Mouse (Mus musculus): Measurements from ENCODE around the gene Zfp358.
A peak's percentile ranks its signal among the peaks of the same experiment; 100 is the strongest.

Gene Zfp358

DNA sequence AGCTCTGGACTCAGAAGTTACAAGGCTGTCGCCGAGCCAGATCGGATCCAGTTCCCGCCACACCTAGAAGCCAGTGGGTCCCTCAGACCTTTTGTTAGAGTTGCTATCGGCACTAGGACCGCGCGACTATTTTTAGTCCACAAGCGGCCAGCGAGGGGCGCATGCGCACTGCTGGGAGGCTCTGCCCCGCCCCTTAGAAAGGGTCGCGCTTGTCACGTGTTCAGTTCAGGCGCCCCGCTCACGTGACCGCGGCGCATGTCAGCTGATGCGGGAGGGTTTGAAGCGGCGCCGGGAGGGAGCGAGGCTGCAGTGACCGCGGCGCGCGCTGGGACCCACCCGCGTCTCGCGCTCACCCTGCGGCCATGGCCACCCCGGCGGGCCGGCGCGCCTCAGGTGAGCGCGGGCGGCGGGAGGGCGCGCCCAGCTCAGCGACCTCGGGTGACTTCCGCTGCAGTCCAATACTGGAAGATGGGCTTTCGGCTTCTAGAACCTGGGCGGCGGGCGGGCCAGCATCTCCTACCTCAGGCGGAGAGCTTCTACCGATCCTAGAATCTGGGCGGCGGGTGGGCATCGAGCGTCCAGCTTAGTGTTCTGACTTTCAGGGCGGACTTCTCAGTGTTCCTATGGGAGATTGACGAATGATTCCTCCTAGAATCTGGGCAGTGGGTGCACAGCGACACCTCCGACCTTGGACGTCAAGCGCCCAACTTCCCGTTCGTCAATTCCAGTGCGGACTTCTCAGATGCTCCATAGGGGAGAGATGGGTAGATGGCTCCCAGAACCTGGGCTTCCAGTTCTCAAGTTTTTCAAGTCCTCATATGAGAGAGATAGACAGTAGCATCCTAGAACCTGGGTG is 7.5 kb downstream of the Zfp358 start, which contains the start of gene Mcoln1:
Gene Mcoln1, plus strand, starts transcription at position 223 of the 856 bp plus-strand sequence.
- peak; percentile 99 for DNase-seq

- DNase-seq: no peak
Measured at GRCm38 (mm10) chr8:3502217-3502616, 9.3 kb downstream of the Zfp358 start.

GRCm38 (mm10) chr8:3507979-3508754 is 15.2 kb downstream of the Zfp358 start:
- no peak for DNase-seq

GRCm38 (mm10) chr8:3514681-3515247 is 21.8 kb downstream of the Zfp358 start:
- DNase-seq: peak; percentile 38

DNA sequence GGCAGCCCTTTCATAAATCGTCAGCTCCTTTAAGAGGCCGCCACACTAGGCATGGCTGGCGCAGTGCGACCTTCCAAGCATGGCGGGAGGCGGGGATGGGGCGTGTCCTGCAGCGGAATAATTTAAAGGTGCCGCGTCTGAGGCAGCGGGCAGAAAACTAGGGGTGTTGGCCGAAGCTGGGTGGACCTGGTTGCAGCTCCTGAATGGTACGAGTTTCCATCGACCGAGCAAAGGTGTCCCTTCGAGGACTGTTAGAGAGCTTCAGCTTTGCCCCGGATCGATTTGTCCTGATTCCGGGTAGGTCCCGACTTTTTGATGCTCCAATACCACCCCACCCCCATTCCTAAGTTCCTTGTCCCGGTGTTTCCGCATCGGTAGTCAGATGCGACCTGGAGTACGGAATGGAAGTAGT is 22.3 kb downstream of the Zfp358 start, which contains the start of gene Pnpla6:
Gene Pnpla6, plus strand, starts transcription at position 125 of the 412 bp plus-strand sequence.
- peak; percentile 94 for DNase-seq

DNA sequence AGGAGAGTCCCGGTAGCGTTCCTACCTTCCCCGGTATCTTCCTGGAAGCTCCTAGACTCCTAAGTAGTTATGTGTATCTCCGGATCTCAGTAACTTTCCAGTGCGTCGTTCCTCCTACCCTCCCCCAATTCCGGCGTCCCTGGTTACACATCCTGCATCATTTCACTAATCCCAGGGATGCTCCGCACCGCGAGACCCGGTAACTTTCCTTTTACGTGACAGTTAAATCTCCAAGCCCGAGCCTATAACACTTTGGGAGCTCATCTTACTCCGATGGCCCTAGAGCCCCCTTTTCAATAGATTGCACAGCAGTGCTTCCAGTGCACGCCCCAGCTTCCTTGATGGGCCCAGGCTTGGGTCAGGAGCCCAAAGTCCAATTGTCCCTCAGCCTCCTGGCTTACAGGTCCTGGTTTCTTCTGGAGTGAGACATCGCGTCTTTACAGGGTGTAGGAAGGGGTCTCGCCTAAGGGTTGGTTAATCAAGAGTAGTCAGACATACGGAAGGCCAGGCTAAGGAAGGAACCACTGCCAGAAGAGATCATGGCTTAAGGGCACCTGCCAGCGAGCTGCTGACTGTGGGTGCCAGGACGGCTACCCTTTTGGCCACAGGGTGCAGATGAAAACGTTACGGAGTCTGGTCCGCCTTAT is 23.0 kb downstream of the Zfp358 start:
- DNase-seq: peak; percentile 74

DNA sequence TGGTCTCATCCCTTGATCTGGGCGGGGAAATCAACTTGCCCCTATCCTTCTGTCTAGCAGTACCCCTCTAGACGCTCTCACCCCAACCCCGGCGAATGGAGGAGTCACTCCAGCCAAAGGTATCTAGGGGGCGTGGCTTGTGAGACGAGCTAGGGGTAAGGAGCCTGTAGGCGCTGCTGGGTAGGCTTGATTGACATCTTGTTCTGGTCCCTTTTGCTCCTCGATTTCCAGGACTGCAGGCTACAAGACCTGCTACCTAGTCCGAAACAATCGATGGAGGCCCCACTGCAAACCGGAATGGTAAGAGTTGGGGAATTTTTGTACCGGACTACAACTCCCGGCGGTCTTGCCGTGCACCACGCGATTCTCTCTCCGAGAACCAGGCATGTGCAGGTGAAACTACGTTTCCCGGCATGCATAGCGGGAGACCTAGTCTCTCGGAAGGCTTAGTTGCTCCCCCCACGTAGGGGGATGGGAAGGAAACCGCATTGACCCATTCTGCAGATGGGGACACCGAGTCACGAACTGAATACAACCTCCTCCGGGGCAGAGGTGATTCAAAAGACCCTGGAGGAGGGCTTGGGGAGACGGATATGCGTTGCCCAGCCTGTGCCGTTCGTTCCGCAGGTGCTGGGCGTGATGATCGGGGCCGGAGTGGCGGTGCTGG is 23.6 kb downstream of the Zfp358 start:
- DNase-seq: peak; percentile 97

- peak; percentile 25 for DNase-seq
Measured at GRCm38 (mm10) chr8:3517117-3517495, 24.2 kb downstream of the Zfp358 start.

- no peak for DNase-seq
Measured at GRCm38 (mm10) chr8:3522007-3522697, 29.2 kb downstream of the Zfp358 start.

- DNase-seq: no peak
Measured at GRCm38 (mm10) chr8:3530816-3531215, 37.9 kb downstream of the Zfp358 start.

GRCm38 (mm10) chr8:3531936-3532335 is 39.0 kb downstream of the Zfp358 start:
- DNase-seq: no peak

- DNase-seq: no peak
Measured at GRCm38 (mm10) chr8:3536053-3536841, 43.3 kb downstream of the Zfp358 start.

- no peak for DNase-seq
Measured at GRCm38 (mm10) chr8:3536940-3537339, 44.0 kb downstream of the Zfp358 start.

- DNase-seq: no peak
Measured at GRCm38 (mm10) chr8:3537666-3538065, 44.7 kb downstream of the Zfp358 start.

DNA sequence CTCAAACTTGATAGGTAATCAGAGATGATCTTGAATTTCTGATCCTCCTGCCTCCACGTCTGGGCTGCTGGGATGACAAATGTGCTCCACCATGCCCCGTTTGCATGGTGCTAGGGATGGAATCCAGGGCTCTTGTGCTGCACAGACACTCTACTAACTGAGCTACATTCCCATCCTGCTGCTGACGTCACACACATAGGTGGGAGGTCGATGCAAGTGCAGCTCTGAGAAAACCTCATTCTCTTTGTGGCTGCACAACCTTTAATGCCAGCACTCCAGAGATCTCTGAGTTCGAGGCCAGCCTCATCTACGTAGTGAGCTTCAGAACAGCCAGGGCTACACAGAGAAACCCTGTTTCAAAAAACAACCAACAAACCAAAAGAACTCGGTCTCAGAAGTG is 46.2 kb downstream of the Zfp358 start:
- no peak for DNase-seq

DNA sequence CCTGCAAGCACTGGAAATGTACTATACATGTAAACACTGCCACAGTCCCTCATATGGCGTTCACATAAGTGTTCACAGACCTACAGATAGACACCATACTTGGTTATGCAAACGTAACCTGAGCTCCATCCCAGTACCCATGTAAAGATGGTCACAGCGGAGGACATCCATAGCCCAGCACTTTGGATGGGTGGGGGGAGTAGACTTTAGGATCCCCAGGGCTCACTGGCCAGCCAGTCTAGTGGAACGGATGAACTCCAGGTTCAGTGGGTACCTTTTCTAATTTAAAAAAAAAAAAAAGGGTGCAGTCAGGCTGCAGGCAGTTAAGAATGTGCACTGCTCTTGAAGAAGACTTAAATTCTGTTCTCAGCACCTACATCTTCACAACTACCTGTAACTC is 47.1 kb downstream of the Zfp358 start:
- no peak for DNase-seq

- DNase-seq: no peak
Measured at GRCm38 (mm10) chr8:3546511-3546910, 53.6 kb downstream of the Zfp358 start.

Measured in kidney, adult 9 months (tissue).